8 mouse cellular contexts compared by ENCODE assay signal in the genomic region with DNA sequence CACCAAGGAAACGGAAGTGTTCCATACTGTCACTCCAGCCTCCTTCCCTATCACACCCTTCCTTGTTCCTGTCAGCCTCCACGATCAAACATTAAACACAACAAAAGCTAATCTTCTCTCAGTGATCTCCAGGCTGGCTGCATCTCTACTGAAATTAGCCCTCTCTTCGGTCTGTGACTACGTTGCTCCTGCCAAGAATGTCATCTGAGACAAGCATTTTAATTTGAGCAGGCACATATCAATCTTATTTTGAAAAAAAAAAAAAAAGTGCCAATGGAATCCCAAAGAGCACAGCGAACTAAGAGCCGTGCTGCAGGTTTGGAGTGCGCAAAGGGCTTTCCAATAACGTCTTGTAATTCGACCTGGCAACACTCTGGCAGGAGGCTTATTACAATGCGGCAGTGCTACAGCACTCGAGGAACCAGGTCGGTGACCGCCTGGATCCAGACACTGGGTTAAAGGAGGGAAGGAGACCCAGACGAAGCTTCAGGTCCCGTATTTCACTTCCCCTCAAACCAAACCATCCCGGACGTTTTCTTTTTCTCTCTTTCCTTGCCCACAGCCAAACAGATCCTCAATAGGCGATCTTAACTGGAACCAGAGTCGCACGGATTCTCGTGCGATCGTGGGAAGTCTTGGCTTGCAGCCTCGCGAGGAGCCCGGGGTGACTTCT. TPM values are rescaled to one million over a fixed set of nuclear protein-coding genes. Genes with fewer than 3 reads are reported as not detected.
DNase-seq lines count a peak whose midpoint lies in the region; ATAC-seq and TF ChIP-seq lines count a peak whose summit lies in the region.

No protein-coding gene starts in this region.

- TF ChIP-seq CTCF in lung, embryonic 14.5 days (IDR thresholded peaks at IDR 0.05; ENCODE audit: low read depth), result no peak

- H3K36me3 ChIP-seq in intestine, embryonic 15.5 days, result 0 out of 2 replicates have a peak, but pooled peaks cover 2% of the 10 kb centered on the region
- peaks cover 3% of the 10 kb centered on the region; the same call in 1 of the 2 replicates for H3K36me3 ChIP-seq in lung, embryonic 14.5 days (ENCODE audit: insufficient read depth)
- H3K36me3 ChIP-seq in stomach, embryonic 14.5 days (ENCODE audit: control insufficient read depth, insufficient read depth, low read length), result no peaks in the 10 kb centered on the region

- WGBS in intestine, embryonic 15.5 days, result 4% methylated on average over 26 of the region's 26 CpGs
- WGBS in lung, embryonic 14.5 days, result 2% methylated on average over 26 of the region's 26 CpGs
- WGBS in stomach, embryonic 14.5 days, result 3% methylated on average over 26 of the region's 26 CpGs

- H3K27ac ChIP-seq in intestine, embryonic 15.5 days, result peak overlapping the region; percentile 83
- H3K27ac ChIP-seq in lung, embryonic 14.5 days (ENCODE audit: low read depth), result peak overlapping the region; percentile 95
- peak overlapping the region; percentile 82 for H3K27ac ChIP-seq in stomach, embryonic 14.5 days (ENCODE audit: low read length)

- no peaks in the 10 kb centered on the region for H3K9me3 ChIP-seq in intestine, embryonic 15.5 days
- H3K9me3 ChIP-seq in lung, embryonic 14.5 days (ENCODE audit: low read depth, low read length), result no peaks in the 10 kb centered on the region
- H3K9me3 ChIP-seq in stomach, embryonic 14.5 days (ENCODE audit: control insufficient read depth, low read depth, low read length), result peaks cover 3% of the 10 kb centered on the region; the same call in 1 of the 2 replicates

- no peaks in the 10 kb centered on the region for H3K27me3 ChIP-seq in intestine, embryonic 15.5 days (replicated peaks)
- no peaks in the 10 kb centered on the region for H3K27me3 ChIP-seq in lung, embryonic 14.5 days (ENCODE audit: insufficient read depth, low read length)
- no peaks in the 10 kb centered on the region for H3K27me3 ChIP-seq in stomach, embryonic 14.5 days (ENCODE audit: control insufficient read depth, insufficient read depth, low read length)

- peak; percentile 20 to 39 for DNase-seq in adrenal gland, postnatal 36 days
- no peak for DNase-seq in adrenal gland, postnatal 25 days
- peak; percentile 24 for DNase-seq in urinary bladder, postnatal 14 days (ENCODE audit: low spot score)
- no peak for DNase-seq in urinary bladder, postnatal 10 days (ENCODE audit: low spot score)
- DNase-seq in lung, embryonic 14.5 days, result peak; percentile 63

- peak overlapping the region; percentile 84 for H3K4me2 ChIP-seq in intestine, embryonic 15.5 days (replicated peaks)
- peak overlapping the region; percentile 92 for H3K4me2 ChIP-seq in lung, embryonic 14.5 days
- H3K4me2 ChIP-seq in stomach, embryonic 14.5 days (replicated peaks; ENCODE audit: low read depth, low read length), result peak overlapping the region; percentile 89

- H3K4me1 ChIP-seq in intestine, embryonic 15.5 days (replicated peaks), result peaks cover 6% of the 10 kb centered on the region; the same call in 1 of the 2 replicates
- peaks cover 11% of the 10 kb centered on the region for H3K4me1 ChIP-seq in lung, embryonic 14.5 days (ENCODE audit: insufficient read depth)
- H3K4me1 ChIP-seq in stomach, embryonic 14.5 days (ENCODE audit: control insufficient read depth, insufficient read depth, low read length), result peaks cover 20% of the 10 kb centered on the region; the same call in 1 of the 2 replicates

- H3K4me3 ChIP-seq in intestine, embryonic 15.5 days (replicated peaks), result peak overlapping the region; percentile 84
- peak overlapping the region; percentile 80 for H3K4me3 ChIP-seq in lung, embryonic 14.5 days (ENCODE audit: low read depth, low read length)
- H3K4me3 ChIP-seq in stomach, embryonic 14.5 days (ENCODE audit: low read depth, low read length), result peak overlapping the region; percentile 89

- ATAC-seq in intestine, embryonic 15.5 days, result peak; percentile 24
- ATAC-seq in lung, embryonic 14.5 days (ENCODE audit: insufficient read depth), result peak; percentile 26; the same call in 1 of the 2 replicates
- peak; percentile 16; the same call in 1 of the 2 replicates for ATAC-seq in stomach, embryonic 14.5 days (ENCODE audit: insufficient number of reproducible peaks, insufficient read depth, low FRiP score, low read depth)
- ATAC-seq in activated CD4-positive, CD25-positive, alpha-beta regulatory T cell, adult 4 months, result no peak

- peak overlapping the region; percentile 65 for H3K9ac ChIP-seq in intestine, embryonic 15.5 days
- peak overlapping the region; percentile 97 for H3K9ac ChIP-seq in lung, embryonic 14.5 days
- peak overlapping the region; percentile 96; the same call in 1 of the 2 replicates for H3K9ac ChIP-seq in stomach, embryonic 14.5 days (replicated peaks; ENCODE audit: low read depth, low read length)

RNA-seq across cellular contexts. Expression of a gene that starts 1.0 kb away (rescaled TPM):
- 10 to 100 TPM; 73.0 to 80.7 TPM for total RNA-seq in adrenal gland, postnatal 36 days (2021)
- 59.2 and 72.5 TPM in 2 replicates for total RNA-seq in adrenal gland, postnatal 25 days (2021)
- 65.1 and 68.3 TPM in 2 replicates for polyA plus RNA-seq in intestine, embryonic 15.5 days (2015; fragmentation: Nextera tagmentation; extraction: Ambion mirVana)
- polyA plus RNA-seq in lung, embryonic 14.5 days (2014; fragmentation: Nextera tagmentation; extraction: Ambion mirVana), result 108 and 110 TPM in 2 replicates
- 95.5 and 98.3 TPM in 2 replicates for polyA plus RNA-seq in stomach, embryonic 14.5 days (2014; fragmentation: Nextera tagmentation; extraction: Ambion mirVana)
- polyA plus RNA-seq in activated CD4-positive, CD25-positive, alpha-beta regulatory T cell, adult 4 months (2017; shearing (Covaris generic)), result 10 to 100 TPM; 39.4 to 46.3 TPM

Comparison
In these comparisons a context has a peak if more than half of its experiments do, and no peak if none do; other contexts are left out.
1. DNase-seq: peak in adrenal gland, postnatal 36 days (2 of 2), urinary bladder, postnatal 14 days (single experiment) and lung, embryonic 14.5 days (single experiment); none in adrenal gland, postnatal 25 days (single experiment) and urinary bladder, postnatal 10 days (single experiment).
2. Peak in every context shown above with its lines, with median percentiles within 50 percentile points of each other: H3K27ac ChIP-seq, H3K4me2 ChIP-seq, H3K4me3 ChIP-seq and H3K9ac ChIP-seq.